Mouse (Mus musculus) frontal cortex, adult (tissue): ENCODE measurements around the gene AW209491.

Experiments used
- ATAC-seq: cut with Nextera tagmentation; 2 replicates; pipeline ENCODE4 v1.9.2; 2017; ENCODE audit warnings: mild to moderate bottlenecking, moderate library complexity, mixed read lengths; ENCODE audit not compliant: low TSS enrichment

AW209491 gene

GRCm38 (mm10) chr13:14629726-14630641, at the start of gene AW209491:
TSS of gene AW209491 (plus strand) at chr13:14630154.
- peak; percentile 97 for ATAC-seq

- peak; percentile 52; the same call in 1 of the 2 replicates for ATAC-seq
Observed at GRCm38 (mm10) chr13:14580392-14580791, 49.6 kb upstream of the AW209491 start.

GRCm38 (mm10) chr13:14602744-14603143, 27.2 kb upstream of the AW209491 start:
- ATAC-seq, result peak; percentile 62

GRCm38 (mm10) chr13:14607616-14608015, 22.3 kb upstream of the AW209491 start:
- 0 out of 2 replicates have a peak, but pooled peaks have one; percentile 29 for ATAC-seq

GRCm38 (mm10) chr13:14612463-14612862, 17.5 kb upstream of the AW209491 start:
- no peak for ATAC-seq

- peak; percentile 97 for ATAC-seq
Observed at GRCm38 (mm10) chr13:14612926-14613529, 16.9 kb upstream of the AW209491 start, which contains the start of the genes Mrpl32 and Psma2. TSS of gene Mrpl32 (minus strand) at chr13:14613165. TSS of gene Psma2 (plus strand) at chr13:14613240.

- ATAC-seq, result no peak
Observed at GRCm38 (mm10) chr13:14613553-14613952, 16.4 kb upstream of the AW209491 start.

GRCm38 (mm10) chr13:14618724-14619123, 11.2 kb upstream of the AW209491 start:
- ATAC-seq, result peak; percentile 83

- ATAC-seq, result no peak
Observed at GRCm38 (mm10) chr13:14639998-14640397, 10.0 kb downstream of the AW209491 start.

- peak; percentile 90 for ATAC-seq
Observed at GRCm38 (mm10) chr13:14649301-14649700, 19.3 kb downstream of the AW209491 start.

- ATAC-seq, result no peak
Observed at GRCm38 (mm10) chr13:14667107-14667506, 37.2 kb downstream of the AW209491 start.

- ATAC-seq, result peak; percentile 98
Observed at GRCm38 (mm10) chr13:14670342-14670741, 40.4 kb downstream of the AW209491 start.
